Mouse (Mus musculus) olfactory bulb, adult 2 months (tissue): ENCODE measurements at regions not wholly inside any gene's neighbourhood (a gene's known extent, or its start where the extent isn't known, plus 50 kb on each side); places are given as distances from the start of the nearest gene placed in this dataset.

Experiments
- H3K27ac ChIP-seq: fragments of 200-500 bp; 2 replicates; pipeline ENCODE4 v1.5.1; 2012; ENCODE audit warnings: low read depth, low read length; ENCODE audit not compliant: insufficient read depth
- H3K4me1 ChIP-seq: fragments of 200-500 bp; 2 replicates; pipeline ENCODE4 v1.6.1; 2012; ENCODE audit warnings: low read length; ENCODE audit not compliant: control insufficient read depth, insufficient read depth
- H3K4me3 ChIP-seq: fragments of 200-500 bp; 2 replicates; pipeline ENCODE4 v1.5.1; 2012; ENCODE audit warnings: mild to moderate bottlenecking, low read depth, low read length, moderate library complexity; ENCODE audit not compliant: insufficient read depth
- CTCF ChIP-seq: fragments of 200-500 bp; IDR thresholded peaks from 2 replicates; pipeline ENCODE4 v1.5.1; 2012; ENCODE audit warnings: low read depth, mild to moderate bottlenecking, low read length, moderate library complexity; ENCODE audit not compliant: insufficient read depth
- POLR2A ChIP-seq: fragments of 200-500 bp; IDR thresholded peaks from 2 replicates; pipeline ENCODE4 v1.6.1; 2012; ENCODE audit warnings: mild to moderate bottlenecking, low read depth, low read length, moderate library complexity; ENCODE audit not compliant: insufficient read depth
- WGBS: fragments of 180-500 bp; shearing (Covaris S2); methylation state at CpG from one replicate; pipeline ENCODE4 v1.1.7; 2018; 5-methylcytosine and 5-hydroxymethylcytosine counted together

DNA sequence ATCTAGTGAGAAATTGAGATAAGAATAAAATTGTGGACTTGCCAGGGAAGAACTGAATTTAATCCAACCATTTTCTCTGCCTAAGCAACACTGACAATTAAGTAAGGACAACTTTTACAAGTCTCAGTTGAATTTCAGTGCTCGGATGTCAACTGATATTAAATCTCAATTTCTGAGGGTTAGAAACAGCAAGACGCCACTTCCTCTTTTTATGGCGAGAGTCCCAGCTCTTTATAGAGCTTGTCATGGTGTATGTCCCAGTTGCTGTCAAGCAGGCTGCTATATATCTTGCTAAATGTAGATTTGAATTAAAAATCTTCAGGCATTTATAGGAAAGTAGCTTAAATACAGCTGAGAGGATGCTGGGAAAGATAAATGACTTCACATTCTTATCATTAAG, 697.8 kb upstream of the Got2 start:
- 74% methylated on average over 3 of the region's 3 CpGs for WGBS
- TF ChIP-seq POLR2A (no peak), CTCF (no peak)
- no peak overlapping the region for H3K27ac ChIP-seq
- H3K4me3 ChIP-seq, result no peak overlapping the region
- H3K4me1 ChIP-seq, result no peaks in the 10 kb centered on the region

DNA sequence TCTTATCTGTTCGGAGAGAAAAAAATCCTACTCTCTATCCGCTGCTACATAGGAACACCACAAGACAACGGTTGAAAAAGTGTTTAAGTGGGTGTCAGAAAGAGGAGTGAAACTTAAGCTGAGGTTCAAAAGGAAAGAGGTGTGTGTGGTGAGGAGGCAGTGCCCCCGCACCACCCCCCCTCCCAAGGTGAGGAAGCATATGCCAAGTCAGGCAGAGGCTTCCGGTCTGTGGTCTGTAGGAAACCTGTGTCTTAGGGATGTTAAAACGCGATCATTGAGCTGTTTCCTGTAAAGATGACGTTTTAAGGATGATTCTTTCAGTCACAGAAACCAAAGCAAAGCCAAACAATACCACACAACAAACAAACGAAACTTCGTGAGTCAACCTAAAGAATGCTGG, 664.2 kb upstream of the Got2 start:
- Histone ChIP-seq H3K27ac (no peak overlapping the region), H3K4me1 (no peaks in the 10 kb centered on the region), H3K4me3 (no peak overlapping the region)
- TF ChIP-seq CTCF (no peak), POLR2A (no peak)
- 88% methylated on average over 10 of the region's 10 CpGs for WGBS

DNA sequence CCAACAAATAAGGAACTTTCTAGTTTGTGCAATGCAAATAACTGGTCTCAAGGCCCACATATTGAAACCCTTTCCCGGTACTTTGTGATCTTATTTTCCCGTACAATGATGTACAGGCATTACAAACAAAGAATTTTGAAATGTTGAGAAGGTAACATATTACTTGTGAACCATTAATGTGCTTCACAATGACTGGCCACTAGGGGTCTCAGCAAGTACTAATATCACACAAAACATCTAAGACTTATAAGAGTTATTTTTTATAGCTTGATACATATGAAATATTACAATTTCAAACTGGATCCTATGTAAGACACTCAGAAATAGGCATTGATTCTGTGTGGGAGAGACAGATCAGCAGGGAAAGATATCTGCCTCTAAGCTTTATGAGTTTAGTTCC, 662.1 kb upstream of the Got2 start:
- Histone ChIP-seq H3K4me3 (no peak overlapping the region), H3K27ac (no peak overlapping the region), H3K4me1 (no peaks in the 10 kb centered on the region)
- 87% methylated on average over 2 of the region's 2 CpGs for WGBS
- TF ChIP-seq POLR2A (no peak), CTCF (no peak)

DNA sequence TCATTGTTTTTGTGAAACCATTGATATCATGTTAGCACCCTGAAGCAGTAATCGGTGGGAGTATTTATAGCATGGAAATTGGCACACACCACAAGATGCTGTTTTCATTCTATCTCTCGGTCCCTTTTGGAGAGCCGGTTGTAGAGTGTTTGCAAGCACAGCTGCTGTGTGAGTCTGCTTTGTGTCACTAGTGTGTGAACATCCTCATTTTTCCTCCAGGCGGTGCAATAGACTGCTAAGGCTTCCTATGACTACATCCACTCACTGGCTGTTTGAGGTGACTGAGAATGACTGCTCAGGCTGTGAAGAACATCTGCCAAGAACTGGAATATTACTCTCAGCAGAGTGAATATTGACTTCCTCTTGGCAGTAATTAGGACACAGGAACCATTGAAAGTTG, 660.3 kb upstream of the Got2 start:
- 40% methylated on average over 4 of the region's 4 CpGs for WGBS
- H3K4me3 ChIP-seq, result no peak overlapping the region
- TF ChIP-seq CTCF, result no peak
- no peak for TF ChIP-seq POLR2A
- no peaks in the 10 kb centered on the region for H3K4me1 ChIP-seq
- H3K27ac ChIP-seq, result no peak overlapping the region

DNA sequence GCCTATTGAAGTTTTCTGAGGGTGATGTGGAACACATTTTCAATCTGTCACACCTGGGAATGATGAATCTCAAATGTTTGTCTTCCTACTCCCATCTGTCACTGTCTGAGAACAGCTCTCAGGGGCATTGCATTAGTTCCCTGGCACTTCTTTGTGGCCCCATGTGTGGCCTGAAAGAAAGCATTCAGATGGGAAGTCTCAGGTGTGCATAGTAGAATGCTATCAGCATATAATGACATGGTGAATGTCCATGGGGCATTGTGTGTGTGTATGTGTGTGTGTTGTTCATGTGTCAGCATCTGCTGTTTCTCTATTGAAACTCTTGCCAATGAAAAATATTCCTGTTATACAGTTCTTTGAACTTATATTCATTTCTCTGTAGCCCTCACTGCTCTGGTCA, 659.8 kb upstream of the Got2 start:
- Histone ChIP-seq H3K4me3 (no peak overlapping the region), H3K4me1 (no peaks in the 10 kb centered on the region), H3K27ac (no peak overlapping the region)
- TF ChIP-seq CTCF (no peak), POLR2A (no peak)

DNA sequence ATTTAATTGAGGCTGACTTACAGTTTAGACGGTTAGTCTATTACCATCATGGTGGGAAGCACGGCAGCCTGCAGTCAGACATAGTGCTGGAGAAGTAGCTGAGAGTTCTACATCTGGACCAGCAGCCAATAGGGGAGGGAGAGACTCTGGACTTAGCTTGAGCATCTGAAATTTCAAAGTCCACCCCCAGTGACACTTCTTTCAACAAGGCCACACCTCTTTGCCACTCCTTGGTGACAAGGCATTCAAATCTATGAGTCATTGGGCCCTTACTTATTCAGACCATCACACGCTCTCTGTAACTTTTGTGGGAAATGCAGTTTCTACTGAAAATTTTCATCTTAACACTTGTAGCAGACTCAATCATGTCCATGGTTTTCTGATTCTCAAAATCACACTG, 653.9 kb upstream of the Got2 start:
- no peak overlapping the region for H3K4me3 ChIP-seq
- no peak for TF ChIP-seq CTCF
- TF ChIP-seq POLR2A, result no peak
- H3K4me1 ChIP-seq, result no peaks in the 10 kb centered on the region
- 97% methylated on average over 3 of the region's 3 CpGs for WGBS
- no peak overlapping the region for H3K27ac ChIP-seq

GRCm38 (mm10) chr8:96498854-96499253, 610.5 kb upstream of the Got2 start:
- WGBS, result 77% methylated on average over 6 of the region's 6 CpGs
- H3K4me3 ChIP-seq, result no peak overlapping the region
- no peaks in the 10 kb centered on the region for H3K4me1 ChIP-seq
- no peak for TF ChIP-seq POLR2A
- TF ChIP-seq CTCF, result no peak
- H3K27ac ChIP-seq, result no peak overlapping the region

GRCm38 (mm10) chr8:96495406-96495805, 607.1 kb upstream of the Got2 start:
- 87% methylated on average over 3 of the region's 3 CpGs for WGBS
- Histone ChIP-seq H3K4me1 (no peaks in the 10 kb centered on the region), H3K4me3 (no peak overlapping the region), H3K27ac (no peak overlapping the region)
- TF ChIP-seq POLR2A (no peak), CTCF (no peak)

- Histone ChIP-seq H3K4me1 (no peaks in the 10 kb centered on the region), H3K27ac (no peak overlapping the region), H3K4me3 (no peak overlapping the region)
- WGBS, result 63% methylated on average over 2 of the region's 2 CpGs
- TF ChIP-seq CTCF, result no peak
- no peak for TF ChIP-seq POLR2A
Measured at GRCm38 (mm10) chr8:96489804-96490203, 601.5 kb upstream of the Got2 start.

GRCm38 (mm10) chr8:96488741-96489453, 600.5 kb upstream of the Got2 start:
- Histone ChIP-seq H3K4me3 (no peak overlapping the region), H3K4me1 (no peaks in the 10 kb centered on the region), H3K27ac (no peak overlapping the region)
- TF ChIP-seq CTCF (no peak), POLR2A (no peak)
- WGBS, result 55% methylated on average over 7 of the region's 7 CpGs
